Mouse (Mus musculus): ENCODE measurements at regions not wholly inside any gene's neighbourhood (a gene's known extent, or its start where the extent isn't known, plus 50 kb on each side); places are given as distances from the start of the nearest gene placed in this dataset.

DNA sequence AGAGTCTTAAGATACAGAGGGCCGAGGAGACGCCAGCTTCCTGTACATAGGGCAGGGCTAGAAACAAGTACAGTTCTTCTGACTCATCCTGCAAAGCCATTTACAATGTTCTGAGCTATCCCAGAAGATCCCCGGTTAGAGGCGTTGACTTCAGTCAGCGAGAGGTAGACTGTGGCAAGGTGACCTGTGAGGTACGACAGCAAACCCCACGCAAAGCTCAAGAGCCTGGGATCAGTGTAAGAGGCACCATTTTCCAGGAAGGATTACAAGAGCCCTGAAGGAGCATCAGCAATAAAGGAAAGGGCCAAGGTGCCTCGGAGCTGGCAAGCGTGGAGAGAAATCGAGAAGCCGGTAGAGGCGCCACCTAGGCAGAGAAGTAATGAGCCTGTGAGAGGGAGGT, 61.8 kb upstream of the Frmd6 start:
- DNase-seq (ENCODE audit: low read depth), result no peak

DNA sequence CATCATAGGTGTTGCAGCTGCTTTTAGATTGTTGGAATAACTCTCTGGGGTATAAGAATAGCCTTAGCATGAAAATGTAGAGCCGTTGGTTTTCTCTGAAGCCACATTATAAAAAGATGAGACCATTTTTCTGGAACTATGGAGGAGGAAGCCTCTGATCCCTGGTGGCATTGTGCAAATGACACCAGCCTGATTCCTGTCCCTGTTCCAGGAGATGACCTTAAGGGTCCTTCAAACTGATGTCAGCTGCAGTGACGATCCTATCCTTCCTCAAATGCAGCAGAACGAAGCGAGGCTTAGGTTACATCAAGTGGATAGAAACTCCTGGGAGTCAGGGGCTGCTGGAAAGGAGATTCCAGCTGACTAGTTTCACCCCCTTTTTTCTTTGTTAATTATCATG, 59.0 kb upstream of the Frmd6 start:
- no peak for DNase-seq (ENCODE audit: low read depth)

DNA sequence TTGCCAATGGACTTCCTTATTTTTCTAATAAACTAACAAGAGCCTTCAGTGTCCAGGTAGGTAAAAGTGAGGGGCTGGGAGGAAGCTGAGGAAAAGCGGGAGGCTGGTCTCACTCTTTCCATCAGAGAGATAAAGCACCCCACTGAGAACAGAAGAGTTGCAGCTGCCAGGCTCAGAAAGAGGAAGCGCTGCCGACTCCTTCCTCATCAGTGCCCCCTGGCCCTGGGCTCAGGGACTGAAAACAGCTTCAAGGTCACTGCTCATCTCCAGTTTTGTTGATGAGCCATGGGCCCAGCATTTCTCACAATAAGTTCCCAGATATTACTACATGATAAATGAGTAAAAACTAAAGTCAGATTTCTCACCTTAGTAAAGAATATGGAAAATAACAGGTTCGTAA, 57.4 kb upstream of the Frmd6 start:
- DNase-seq (ENCODE audit: low read depth), result peak; percentile 23

DNA sequence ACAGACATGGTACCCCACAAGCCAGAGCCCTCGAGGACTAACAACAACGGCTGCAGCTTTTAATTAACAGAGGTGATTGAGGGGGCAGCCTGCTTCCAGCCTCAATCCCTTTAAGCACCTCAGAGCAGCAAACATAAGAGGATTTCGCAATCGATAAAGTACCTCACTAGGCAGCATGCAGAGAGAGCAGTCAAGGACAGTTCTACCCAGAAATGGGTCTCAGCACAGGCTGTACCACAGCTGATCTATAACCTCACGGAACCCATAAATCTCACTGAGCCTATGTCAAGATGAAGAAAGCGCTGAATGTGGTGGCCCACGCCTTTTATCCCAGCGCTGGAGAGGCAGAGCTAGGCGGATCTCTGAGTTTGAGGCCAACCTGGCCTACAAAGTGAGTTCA, 56.6 kb upstream of the Frmd6 start:
- DNase-seq (ENCODE audit: low read depth), result no peak

DNA sequence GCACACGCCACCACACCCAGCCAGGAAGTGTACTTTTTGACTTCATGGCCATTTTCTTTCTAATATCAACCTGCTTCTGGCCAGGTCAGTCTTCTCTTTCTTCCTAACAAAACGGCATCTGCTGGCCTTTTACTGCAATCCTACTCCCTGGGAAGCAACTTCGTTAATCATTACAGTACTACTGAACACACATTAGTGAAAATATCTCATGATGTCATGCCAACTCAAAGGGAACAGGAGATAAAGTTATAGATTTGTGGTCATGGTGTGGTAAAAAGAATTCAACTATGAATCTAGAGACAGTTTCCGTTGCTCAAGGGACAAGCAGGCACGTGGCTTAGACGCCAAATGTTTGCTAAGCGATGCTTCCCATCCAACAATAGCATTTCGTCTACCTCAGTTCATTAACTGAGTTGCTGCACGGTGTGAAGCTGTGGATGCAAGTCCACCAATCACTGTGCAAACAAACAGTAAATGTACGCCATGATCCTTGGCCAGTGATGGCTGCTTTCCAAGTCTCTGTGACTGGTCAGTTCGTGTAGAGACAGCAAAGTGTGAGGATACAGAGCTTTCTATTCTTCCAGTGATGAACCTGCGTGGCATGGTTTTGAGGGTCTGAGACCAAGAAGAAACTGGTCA, 55.7 kb upstream of the Frmd6 start:
- DNase-seq (ENCODE audit: low read depth), result no peak

DNA sequence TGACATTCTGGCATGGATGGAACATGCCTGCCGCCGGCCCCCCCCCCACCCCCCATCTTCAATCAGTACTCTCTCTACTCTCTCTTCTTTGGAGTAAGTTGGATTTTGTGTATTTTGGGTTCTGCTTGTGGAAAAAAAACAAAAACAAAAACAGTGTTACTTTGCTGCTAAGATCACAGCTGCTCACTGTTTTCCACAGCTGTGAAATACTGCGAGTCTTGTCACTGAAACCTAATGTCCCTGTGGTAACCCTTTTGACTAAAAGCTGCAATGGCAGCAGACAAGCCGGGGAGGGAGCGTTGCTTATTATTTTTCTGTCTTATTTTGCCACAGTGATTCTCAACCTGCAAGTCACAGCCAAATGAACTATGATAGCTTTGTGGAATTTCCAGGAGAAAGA, 51.3 kb upstream of the Frmd6 start:
- DNase-seq (ENCODE audit: low read depth), result no peak

DNA sequence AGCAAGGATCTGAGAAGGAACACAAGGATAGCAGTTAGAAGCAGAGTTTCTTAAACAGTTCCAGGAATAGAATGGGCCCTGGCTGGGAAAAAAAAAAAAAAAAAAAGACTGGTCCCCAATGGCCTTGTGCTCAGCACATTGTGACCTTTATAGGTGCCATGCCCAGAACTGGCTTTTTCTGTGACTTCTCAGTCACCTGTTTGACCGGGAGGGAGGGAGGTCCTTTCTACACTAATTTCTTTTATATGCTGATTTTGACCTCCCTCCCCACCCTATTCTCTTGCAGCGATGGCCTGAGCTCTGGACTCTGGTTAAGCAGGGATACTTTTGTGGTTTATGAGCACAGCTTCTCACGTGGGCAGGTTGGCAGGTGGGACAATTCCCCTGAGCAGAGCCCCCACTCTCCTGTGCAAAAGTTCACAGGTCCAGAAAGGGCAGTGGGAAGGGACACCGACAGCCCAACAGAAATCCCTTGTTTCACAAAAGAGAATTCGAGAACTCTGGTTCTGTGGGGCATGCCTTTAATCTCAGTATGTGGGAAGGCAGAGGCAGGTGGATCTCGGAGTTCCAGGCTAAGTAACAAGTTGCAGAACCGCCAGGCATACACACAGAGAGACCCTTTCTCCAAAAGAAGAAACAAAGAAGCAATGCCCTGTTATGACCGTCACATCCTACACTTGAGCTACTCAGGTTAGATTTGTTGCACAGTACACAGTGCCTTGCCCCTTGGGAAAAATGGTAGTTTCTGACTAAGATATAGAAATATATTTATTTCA, 50.3 kb upstream of the Frmd6 start:
- DNase-seq (ENCODE audit: low read depth), result no peak
